ENCODE assay signal across 10 mouse cellular contexts in genomic region chr7:110821653-110822052, GRCm38 (mm10). TPM values are rescaled to one million over a fixed set of nuclear protein-coding genes. Genes with fewer than 3 reads are reported as not detected.
DNase-seq lines count a peak whose midpoint lies in the region; ATAC-seq and TF ChIP-seq lines count a peak whose summit lies in the region.
"Had no signal": no experiment of that assay in that cellular context is flagged by ENCODE, and none has a peak within 500 bp of the region (broad histone marks: within the 10 kb centered on the region; RNA-seq: fewer than 3 reads in every experiment).

No protein-coding gene starts in this region.

- H3K27me3 ChIP-seq in kidney, embryonic 14.5 days (ENCODE audit: control insufficient read depth, insufficient read depth, low read length): no peaks in the 10 kb centered on the region
- no peaks in the 10 kb centered on the region for H3K27me3 ChIP-seq in kidney, postnatal 0 days (ENCODE audit: insufficient read depth, low read length)
- H3K27me3 ChIP-seq: neural tube, embryonic 12.5 days had no signal

- H3K27ac ChIP-seq in kidney, embryonic 14.5 days (ENCODE audit: low read depth, low read length): peak overlapping the region; percentile 20; the same call in 1 of the 2 replicates
- H3K27ac ChIP-seq in kidney, postnatal 0 days: peak overlapping the region; percentile 60; the same call in 1 of the 2 replicates
- H3K27ac ChIP-seq: neural tube, embryonic 12.5 days had no signal

- H3K4me3 ChIP-seq in kidney, embryonic 14.5 days (ENCODE audit: low read length): no peak overlapping the region
- no peak overlapping the region for H3K4me3 ChIP-seq in kidney, postnatal 0 days (replicated peaks; ENCODE audit: low read depth, low read length)
- H3K4me3 ChIP-seq: neural tube, embryonic 12.5 days had no signal

- TF ChIP-seq CTCF in kidney, postnatal 0 days (IDR thresholded peaks at IDR 0.05; ENCODE audit: low read depth): no peak

- H3K9ac ChIP-seq in kidney, embryonic 14.5 days (ENCODE audit: low read depth, low read length): no peak overlapping the region
- no peak overlapping the region for H3K9ac ChIP-seq in kidney, postnatal 0 days (ENCODE audit: low read depth, low read length)
- H3K9ac ChIP-seq: neural tube, embryonic 12.5 days had no signal

- ATAC-seq in kidney, embryonic 14.5 days (ENCODE audit: low FRiP score, low TSS enrichment): peak; percentile 60
- no peak for ATAC-seq in kidney, postnatal 0 days (replicated peaks; ENCODE audit: low FRiP score, low read depth)

- H3K4me2 ChIP-seq in kidney, embryonic 14.5 days (replicated peaks; ENCODE audit: low read depth, low read length): no peak overlapping the region
- H3K4me2 ChIP-seq in kidney, postnatal 0 days (ENCODE audit: low read length): no peak overlapping the region
- H3K4me2 ChIP-seq: neural tube, embryonic 12.5 days had no signal

- H3K4me1 ChIP-seq in kidney, embryonic 14.5 days (ENCODE audit: control insufficient read depth, insufficient read depth, low read length): peaks cover 11% of the 10 kb centered on the region; the same call in 1 of the 2 replicates
- 0 out of 2 replicates have a peak, but pooled peaks cover 3% of the 10 kb centered on the region for H3K4me1 ChIP-seq in kidney, postnatal 0 days (replicated peaks; ENCODE audit: insufficient read depth, low read length)

- DNase-seq in kidney, adult 18-20 months: no peak
- DNase-seq in adrenal gland, adult 2 months: peak; percentile 83
- peak; percentile 69 to 71 for DNase-seq in cerebellum, postnatal 14 days
- peak; percentile 65 for DNase-seq in kidney, postnatal 0 days (ENCODE audit: low spot score)
- DNase-seq in telencephalon, adult 2 months (ENCODE audit: low read depth, low spot score): peak; percentile 66
- DNase-seq in thymus, postnatal 10 days (ENCODE audit: low spot score in 2 of 2): no peak
- no peak for DNase-seq in spleen, postnatal 10 days (ENCODE audit: low spot score in 2 of 2)

- H3K9me3 ChIP-seq in kidney, embryonic 14.5 days (ENCODE audit: control insufficient read depth, low read length): no peaks in the 10 kb centered on the region
- H3K9me3 ChIP-seq in kidney, postnatal 0 days (replicated peaks; ENCODE audit: low read length): no peaks in the 10 kb centered on the region
- H3K9me3 ChIP-seq: neural tube, embryonic 12.5 days had no signal

- 47% methylated on average over 3 of the region's 3 CpGs for WGBS in kidney, embryonic 14.5 days
- 24% methylated on average over 3 of the region's 3 CpGs for WGBS in kidney, postnatal 0 days

- peaks cover 20% of the 10 kb centered on the region; the same call in 1 of the 2 replicates for H3K36me3 ChIP-seq in kidney, embryonic 14.5 days (ENCODE audit: control insufficient read depth, insufficient read depth, low read length)
- peaks cover 13% of the 10 kb centered on the region; the same call in 1 of the 2 replicates for H3K36me3 ChIP-seq in kidney, postnatal 0 days (ENCODE audit: insufficient read depth, low read length)

RNA-seq across cellular contexts. Expression of gene Rnf141, which starts 22.6 kb away (rescaled TPM):
- 21.3 and 27.1 TPM in 2 replicates for polyA plus RNA-seq in kidney, embryonic 14.5 days (2014; fragmentation: Nextera tagmentation; extraction: Ambion mirVana)
- total RNA-seq in adrenal gland, adult 2 months (2021): 10 to 100 TPM; 56.0 to 56.3 TPM
- polyA plus RNA-seq in adrenal gland, adult 2 months (2012; rRNA removed): 9.9 and 10.8 TPM in 2 replicates
- polyA plus RNA-seq in kidney, postnatal 0 days (2015; fragmentation: Nextera tagmentation; extraction: Ambion mirVana): 17.7 and 20.1 TPM in 2 replicates

RNA-seq across cellular contexts. Expression of gene Lyve1, which starts 41.4 kb away (rescaled TPM):
- polyA plus RNA-seq in kidney, embryonic 14.5 days (2014; fragmentation: Nextera tagmentation; extraction: Ambion mirVana): 3.0 and 3.5 TPM in 2 replicates
- total RNA-seq in adrenal gland, adult 2 months (2021): 10 to 100 TPM in 1 of 2 experiments, 1 to 10 TPM in 1; 9.7 to 12.5 TPM
- polyA plus RNA-seq in adrenal gland, adult 2 months (2012; rRNA removed): 4.0 and 4.9 TPM in 2 replicates
- 3.9 and 4.3 TPM in 2 replicates for polyA plus RNA-seq in kidney, postnatal 0 days (2015; fragmentation: Nextera tagmentation; extraction: Ambion mirVana)
- total RNA-seq: hematopoietic stem cell, adult 5-6 weeks had no signal

RNA-seq across cellular contexts. Expression of gene Ampd3, which starts 53.6 kb away (rescaled TPM):
- 3.2 and 4.5 TPM in 2 replicates for polyA plus RNA-seq in kidney, embryonic 14.5 days (2014; fragmentation: Nextera tagmentation; extraction: Ambion mirVana)
- total RNA-seq in adrenal gland, adult 2 months (2021): 10 to 100 TPM; 15.4 to 26.2 TPM
- 15.6 and 16.1 TPM in 2 replicates for polyA plus RNA-seq in adrenal gland, adult 2 months (2012; rRNA removed)
- 12.7 and 16.3 TPM in 2 replicates for polyA plus RNA-seq in kidney, postnatal 0 days (2015; fragmentation: Nextera tagmentation; extraction: Ambion mirVana)

Comparison
In these comparisons a context has a peak if more than half of its experiments do, and no peak if none do; other contexts are left out.
1. DNase-seq: peak in adrenal gland, adult 2 months (single experiment), cerebellum, postnatal 14 days (2 of 2), kidney, postnatal 0 days (single experiment) and telencephalon, adult 2 months (single experiment); none in kidney, adult 18-20 months (single experiment), thymus, postnatal 10 days (0 of 2) and spleen, postnatal 10 days (0 of 2).